Mouse (Mus musculus) lung, adult 18-20 months (tissue): ENCODE measurements at regions not wholly inside any gene's neighbourhood (a gene's known extent, or its start where the extent isn't known, plus 50 kb on each side); places are given as distances from the start of the nearest gene placed in this dataset.

ENCODE experiments used
- DNase-seq, 2 experiments: peaks; one replicate each; pipeline ENCODE4 v3.0.0; 2022; ENCODE audit warnings: mixed read lengths in 2 of 2

GRCm38 (mm10) chr3:149217916-149218803 is 227.8 kb upstream of the Adgrl2 start:
- no peak for DNase-seq

DNA sequence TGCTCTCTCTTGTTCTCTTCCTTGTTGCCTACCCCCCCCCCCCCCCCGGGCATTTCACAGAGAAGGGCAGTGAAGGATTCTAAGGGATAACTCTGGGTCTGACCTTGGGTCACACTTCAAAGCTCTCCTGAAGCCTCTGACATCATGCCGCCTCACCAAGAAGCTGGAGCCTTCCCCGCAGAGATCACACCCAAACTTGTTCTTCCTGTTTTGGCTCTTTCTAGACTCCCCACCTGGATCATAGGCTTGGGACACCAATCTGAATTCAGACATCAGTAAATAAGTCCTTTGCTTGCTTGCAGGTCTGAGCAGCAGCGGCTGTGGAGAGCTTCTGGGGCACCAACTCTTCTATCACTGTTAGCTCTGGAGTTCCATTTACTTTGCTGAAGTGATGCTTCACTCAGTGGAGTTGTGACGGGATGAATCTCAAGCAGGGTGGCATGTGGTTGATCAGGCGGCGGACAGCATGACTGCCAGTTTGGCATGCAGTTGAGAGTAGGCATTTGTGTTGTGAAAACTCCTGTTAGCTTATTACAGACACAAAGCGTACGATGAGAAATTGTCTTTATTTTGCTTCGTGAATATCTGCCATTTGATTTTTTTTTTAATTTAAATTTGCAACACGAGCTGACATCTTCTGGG is 226.5 kb upstream of the Adgrl2 start:
- peak in 1 of 2 experiments; percentile 58 for DNase-seq

DNA sequence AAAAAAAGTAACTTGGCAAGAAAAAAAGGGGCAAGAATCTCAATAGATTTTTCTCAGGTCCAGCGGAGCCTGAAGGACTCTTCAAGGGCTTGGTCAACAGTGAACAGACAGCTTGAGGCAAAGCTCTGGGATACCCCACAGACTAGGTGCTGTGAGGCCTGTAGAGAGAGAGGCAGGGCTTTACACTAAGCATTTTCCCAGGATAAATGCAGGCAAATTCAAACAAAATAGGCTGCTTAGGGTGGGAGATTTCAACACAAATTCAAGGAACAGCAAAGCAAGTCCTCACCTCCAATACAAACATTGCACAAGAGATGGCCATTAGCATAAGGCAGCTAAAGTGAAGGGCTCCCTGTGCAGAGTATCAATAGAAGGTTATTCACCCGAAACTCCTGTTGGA is 225.3 kb upstream of the Adgrl2 start:
- peak in 1 of 2 experiments; percentile 41 for DNase-seq

DNA sequence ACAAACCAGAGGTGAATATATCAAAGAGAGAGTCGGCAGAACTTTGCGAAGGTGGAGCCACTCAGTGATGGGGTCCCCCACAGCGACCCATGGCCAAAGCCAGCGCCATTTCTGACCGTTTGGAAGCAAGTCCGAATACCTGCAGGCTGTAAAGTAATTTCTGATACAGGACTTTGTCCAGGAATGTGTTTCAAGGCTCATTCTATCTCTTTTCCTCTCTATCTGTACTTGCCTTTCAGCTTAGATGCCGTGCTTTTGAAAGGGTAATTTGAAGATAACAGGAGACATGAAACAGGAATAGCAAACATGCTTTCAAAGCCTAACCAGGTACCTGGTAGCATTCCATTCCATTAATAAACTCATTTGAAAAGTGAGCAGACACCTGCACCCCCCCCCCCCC is 221.6 kb upstream of the Adgrl2 start:
- DNase-seq: no peak

DNA sequence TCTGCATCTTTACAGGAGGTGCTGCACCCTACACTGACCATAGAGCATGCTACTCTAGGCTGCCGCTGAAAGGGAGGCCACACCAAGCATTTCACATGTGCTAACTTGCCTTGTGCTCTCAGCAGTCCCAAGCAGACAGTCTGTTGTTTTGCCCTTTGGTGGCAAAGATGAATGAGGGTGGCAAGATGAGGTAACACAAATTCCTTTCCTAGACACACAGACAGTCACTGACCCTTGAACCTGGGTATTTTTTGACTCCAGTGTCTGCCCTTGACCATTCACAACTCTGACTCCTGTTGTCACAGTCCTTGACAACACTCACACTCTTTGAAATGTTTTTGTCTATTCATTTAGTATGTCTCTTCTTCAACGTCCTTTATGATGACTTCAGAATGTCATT is 218.9 kb upstream of the Adgrl2 start:
- no peak for DNase-seq

DNA sequence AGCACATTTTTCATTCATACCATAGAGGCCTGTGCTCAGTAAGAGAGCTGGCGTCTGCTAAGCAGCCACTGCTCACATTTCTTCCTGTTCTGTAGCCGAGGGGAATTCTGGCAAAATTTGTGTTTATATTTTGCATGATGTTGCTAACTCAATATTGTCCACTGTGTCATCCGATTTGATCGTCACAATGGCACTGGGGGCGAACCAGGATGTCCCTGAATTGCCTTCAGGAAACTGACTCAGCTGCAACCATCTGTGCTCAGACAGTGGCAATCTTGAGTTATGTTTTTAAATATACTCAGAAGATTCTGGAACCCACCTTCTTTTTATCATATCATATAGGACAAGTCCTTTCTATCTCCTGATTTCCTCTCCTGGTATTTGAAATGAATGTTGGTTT is 213.1 kb upstream of the Adgrl2 start:
- DNase-seq: peak in 1 of 2 experiments; percentile 34

GRCm38 (mm10) chr3:149196477-149197185 is 206.3 kb upstream of the Adgrl2 start:
- DNase-seq: no peak

DNA sequence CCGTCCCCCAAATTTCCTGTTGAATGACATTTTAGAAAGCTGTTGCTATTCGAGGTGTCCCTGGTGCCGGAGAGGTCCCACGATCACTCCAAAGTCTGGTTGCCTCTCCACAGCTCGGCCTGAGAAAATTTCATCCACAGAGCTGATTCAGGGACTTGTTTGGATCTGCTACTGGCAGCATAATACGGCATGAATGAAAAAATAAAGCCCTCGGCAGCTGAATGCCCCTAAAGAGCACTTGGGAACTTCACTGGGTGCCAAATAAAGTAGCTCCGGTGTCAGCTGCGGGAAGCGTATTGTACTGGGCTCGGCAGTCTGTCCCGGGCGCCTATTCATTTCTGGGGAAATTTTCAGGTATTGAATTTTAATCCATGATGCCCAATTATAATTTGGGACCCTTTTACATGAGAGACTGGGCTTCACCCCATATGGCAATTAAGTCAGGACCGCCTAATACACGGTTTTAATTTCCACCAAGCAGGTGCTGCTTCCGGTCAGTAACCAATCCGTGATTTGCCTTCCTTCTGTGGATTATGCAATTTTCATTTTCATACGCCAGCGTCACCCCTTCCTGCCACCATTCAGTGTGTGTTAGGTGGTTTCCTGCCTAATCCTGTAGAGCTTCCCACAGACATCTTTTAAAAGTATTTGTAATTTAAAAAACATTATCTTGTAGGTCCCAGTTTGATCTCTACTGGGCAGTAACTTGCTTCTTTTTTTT is 200.7 kb upstream of the Adgrl2 start:
- DNase-seq: peak in 1 of 2 experiments; percentile 24

- no peak for DNase-seq
These were observed 193.8 kb upstream of the Adgrl2 start for GRCm38 (mm10) chr3:149184136-149184551.

GRCm38 (mm10) chr3:149182095-149182494 is 191.7 kb upstream of the Adgrl2 start:
- DNase-seq: no peak

GRCm38 (mm10) chr3:149180129-149180528 is 189.8 kb upstream of the Adgrl2 start:
- no peak for DNase-seq

GRCm38 (mm10) chr3:149179486-149180116 is 189.2 kb upstream of the Adgrl2 start:
- no peak for DNase-seq

- DNase-seq: no peak
These were observed 188.5 kb upstream of the Adgrl2 start for GRCm38 (mm10) chr3:149178891-149179290.

DNA sequence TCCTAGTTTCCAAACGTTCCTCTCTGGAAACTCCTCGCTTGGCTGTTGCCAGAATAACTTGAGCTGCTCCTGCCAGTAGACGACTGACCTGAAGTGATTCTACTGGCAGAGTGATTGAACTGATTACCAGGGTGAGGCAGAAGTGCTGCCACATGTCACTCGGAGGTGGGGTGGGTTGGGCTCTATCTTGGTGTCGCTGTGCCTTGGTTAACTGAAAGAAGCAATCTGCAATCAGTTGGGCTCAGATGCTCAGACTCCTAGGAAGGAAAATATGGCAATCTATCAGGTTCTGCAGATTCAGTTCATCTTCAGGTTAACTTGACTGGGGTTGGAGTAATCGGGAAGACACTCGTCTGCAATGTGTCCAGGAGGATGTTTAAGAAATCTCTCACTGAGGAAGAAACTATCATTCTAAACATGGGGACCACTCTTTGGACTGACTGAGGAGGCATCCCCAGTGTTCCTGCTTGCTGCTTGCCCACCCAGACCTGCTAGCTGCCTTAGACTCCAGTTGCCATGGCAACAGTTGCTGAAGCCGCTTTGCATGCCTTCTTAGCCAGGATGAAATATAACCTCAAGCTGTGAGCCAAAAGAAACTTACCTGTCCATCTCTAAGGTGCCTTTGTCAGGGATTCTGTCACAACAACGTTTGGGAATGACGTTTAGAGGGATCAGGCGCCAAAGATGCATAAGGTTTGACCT is 184.5 kb upstream of the Adgrl2 start:
- DNase-seq: no peak

GRCm38 (mm10) chr3:149173537-149173936 is 183.2 kb upstream of the Adgrl2 start:
- peak; percentile 41 to 42 for DNase-seq

DNA sequence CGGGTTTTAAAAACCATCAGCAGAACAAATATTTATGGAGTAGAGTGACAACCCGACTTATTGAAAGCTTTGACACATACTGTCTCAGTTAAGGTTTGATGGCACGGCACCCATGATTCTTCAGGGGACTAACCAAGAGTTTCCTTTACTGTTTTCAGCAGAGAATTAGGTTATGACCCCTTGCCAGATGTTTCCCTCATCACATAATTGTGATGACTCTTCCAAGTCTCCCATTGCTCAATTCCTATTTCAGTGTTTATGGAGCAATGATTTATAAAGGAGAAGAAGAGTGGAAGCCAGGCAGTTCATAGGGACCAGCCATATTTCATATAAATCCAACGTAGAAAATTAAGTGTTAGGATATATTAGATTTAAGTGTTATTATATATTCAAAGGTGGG is 181.4 kb upstream of the Adgrl2 start:
- no peak for DNase-seq

- peak; percentile 23 to 45 for DNase-seq
These were observed 179.8 kb upstream of the Adgrl2 start for GRCm38 (mm10) chr3:149170191-149170590.

DNA sequence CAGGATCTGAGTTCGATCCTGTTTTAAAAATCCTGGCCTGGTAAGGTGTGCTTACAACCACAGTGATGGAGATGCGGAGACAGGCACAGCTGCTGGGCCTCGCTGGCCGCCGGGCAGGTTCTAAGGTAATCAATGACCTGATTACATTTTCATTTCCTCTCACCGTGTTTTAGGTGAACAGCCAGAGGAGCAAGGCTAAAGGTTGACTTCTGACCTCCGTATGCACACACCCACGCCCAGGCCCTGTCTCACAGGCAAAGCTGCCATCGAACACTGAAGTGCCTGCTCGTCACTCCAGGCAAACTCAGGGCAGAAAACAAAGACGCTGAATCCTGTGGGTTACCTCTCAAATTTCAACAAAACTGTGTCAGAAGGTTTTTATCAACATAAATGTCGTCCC is 179.1 kb upstream of the Adgrl2 start:
- no peak for DNase-seq

GRCm38 (mm10) chr3:149167997-149168396 is 177.6 kb upstream of the Adgrl2 start:
- DNase-seq: no peak

- DNase-seq: no peak
These were observed 174.4 kb upstream of the Adgrl2 start for GRCm38 (mm10) chr3:149164804-149165203.

DNA sequence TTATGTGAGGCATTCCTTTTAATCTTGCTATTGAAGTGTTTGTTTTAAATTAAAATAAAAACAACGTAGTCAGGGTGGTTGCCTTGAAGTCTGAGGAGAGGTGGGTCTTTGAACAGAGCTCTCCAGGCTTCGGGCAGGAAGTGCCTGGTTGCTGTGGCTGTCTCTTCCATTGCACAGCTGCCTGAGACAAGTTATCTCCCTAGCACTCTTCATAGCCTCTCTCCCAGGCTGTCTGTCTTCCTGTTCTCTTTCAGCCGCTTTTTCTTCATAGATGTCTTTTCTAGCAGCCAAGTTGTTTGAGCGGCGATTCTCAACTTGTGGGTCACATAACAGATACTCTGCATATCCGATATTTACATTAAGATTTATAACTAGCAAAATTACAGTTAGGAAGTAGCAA is 173.2 kb upstream of the Adgrl2 start:
- no peak for DNase-seq

GRCm38 (mm10) chr3:149160833-149161232 is 170.5 kb upstream of the Adgrl2 start:
- no peak for DNase-seq
